Mouse (Mus musculus) limb, embryonic 11.5 days (tissue): ENCODE results near the gene Sh3gl3. TPM values are rescaled to one million over a fixed set of nuclear protein-coding genes. Genes with fewer than 3 reads are reported as not detected.

Source experiments
- ATAC-seq: fragments of 200-750 bp; cut with Nextera tagmentation; 2 replicates; pipeline ENCODE4 v1.8.0; 2017; ENCODE audit warnings: low read depth; ENCODE audit not compliant: insufficient number of reproducible peaks, low FRiP score, low TSS enrichment
- DNase-seq: peaks from one replicate; pipeline ENCODE4 v3.0.0-alpha.2; 2015; ENCODE audit warnings: low spot score
- H3K27ac ChIP-seq: fragments of 300-500 bp; sonication (generic); replicated peaks from 2 replicates; pipeline ENCODE4 v1.5.1; 2014; ENCODE audit warnings: low read depth, mild to moderate bottlenecking, low read length
- H3K27me3 ChIP-seq: fragments of 300-500 bp; sonication (generic); 2 replicates; pipeline ENCODE4 v1.6.1; 2014; ENCODE audit warnings: mild to moderate bottlenecking, low read length, mixed read lengths; ENCODE audit not compliant: control insufficient read depth, insufficient read depth
- H3K36me3 ChIP-seq: fragments of 300-500 bp; sonication (generic); 2 replicates; pipeline ENCODE4 v1.6.1; 2014; ENCODE audit warnings: mild to moderate bottlenecking, low read length, moderate library complexity, mixed read lengths; ENCODE audit not compliant: control insufficient read depth, insufficient read depth
- H3K4me1 ChIP-seq: fragments of 300-500 bp; sonication (generic); 2 replicates; pipeline ENCODE4 v1.6.1; 2014; ENCODE audit warnings: low read length, mixed read lengths; ENCODE audit not compliant: control insufficient read depth, insufficient read depth
- H3K4me2 ChIP-seq: fragments of 300-500 bp; sonication (generic); 2 replicates; pipeline ENCODE4 v1.6.1; 2014; ENCODE audit warnings: low read depth, mild to moderate bottlenecking, moderate library complexity; ENCODE audit not compliant: severe bottlenecking
- H3K4me3 ChIP-seq: fragments of 300-500 bp; sonication (generic); 2 replicates; pipeline ENCODE4 v1.5.1; 2014; ENCODE audit warnings: low read depth, low read length
- H3K9ac ChIP-seq: fragments of 300-500 bp; sonication (generic); 2 replicates; pipeline ENCODE4 v1.6.1; 2014; ENCODE audit warnings: mild to moderate bottlenecking, low read length
- H3K9me3 ChIP-seq: fragments of 300-500 bp; sonication (generic); 2 replicates; pipeline ENCODE4 v1.6.1; 2016; ENCODE audit warnings: low read length; ENCODE audit not compliant: control insufficient read depth
- WGBS: fragments of 180-500 bp; shearing (Covaris S2); extraction: QIAGEN DNeasy Blood & Tissue Kit; methylation state at CpG from one replicate; pipeline ENCODE4 v1.1.7; 2014; 5-methylcytosine and 5-hydroxymethylcytosine counted together
- polyA plus RNA-seq: library from polyadenylated mRNA; unstranded; fragments of >200 nt; fragmentation: Nextera tagmentation; extraction: Ambion mirVana; gene quantifications from 2 replicates; pipeline ENCODE4 v1.2.1, GENCODE M21; 2014

The Sh3gl3 gene
- polyA plus RNA-seq, 1 experiment from 2014 or later = 19.4 TPM

- Histone ChIP-seq H3K27me3 (no peaks in the 10 kb centered on the region), H3K9me3 (no peaks in the 10 kb centered on the region), H3K9ac (no peak overlapping the region), H3K4me3 (no peak overlapping the region), H3K36me3 (no peaks in the 10 kb centered on the region), H3K4me2 (no peak overlapping the region), H3K27ac (no peak overlapping the region), H3K4me1 (no peaks in the 10 kb centered on the region)
- ATAC-seq (no peak), DNase-seq (no peak)
- 88% methylated on average over 8 of the region's 8 CpGs for WGBS
These were observed 108.4 kb downstream of the Sh3gl3 start for GRCm38 (mm10) chr7:82282011-82282410.

- no peak overlapping the region for H3K27ac ChIP-seq
- no peaks in the 10 kb centered on the region for H3K36me3 ChIP-seq
- no peak overlapping the region for H3K4me2 ChIP-seq
- H3K9ac ChIP-seq = no peak overlapping the region
- H3K27me3 ChIP-seq = no peaks in the 10 kb centered on the region
- 89% methylated on average over 13 of the region's 13 CpGs for WGBS
- no peak for ATAC-seq
- H3K4me3 ChIP-seq = no peak overlapping the region
- no peaks in the 10 kb centered on the region for H3K4me1 ChIP-seq
- no peak for DNase-seq
- no peaks in the 10 kb centered on the region; the same call in 1 of the 2 replicates for H3K9me3 ChIP-seq
These were observed 108.8 kb downstream of the Sh3gl3 start for GRCm38 (mm10) chr7:82282464-82282863.

DNA sequence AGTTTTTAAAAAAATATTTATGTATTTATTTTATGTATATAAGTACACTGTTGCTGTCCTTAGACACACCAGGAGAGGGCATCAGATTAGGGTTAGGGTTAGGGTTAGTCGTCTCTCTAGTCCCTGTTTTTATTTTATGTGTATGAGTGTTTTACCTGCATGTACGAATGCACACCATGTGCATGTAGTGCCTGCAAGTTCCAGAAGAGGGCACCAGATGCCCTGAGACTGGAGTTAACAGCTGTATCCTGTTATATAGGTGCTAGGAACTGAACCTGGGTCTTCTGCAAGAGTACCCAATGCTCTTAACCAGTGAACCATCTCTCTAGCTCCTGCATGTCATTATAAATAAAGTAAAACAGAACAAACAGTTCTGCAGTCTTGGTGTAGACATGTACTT is 113.6 kb downstream of the Sh3gl3 start:
- no peak overlapping the region for H3K27ac ChIP-seq
- H3K9ac ChIP-seq = no peak overlapping the region
- H3K4me1 ChIP-seq = no peaks in the 10 kb centered on the region
- DNase-seq (peak; percentile 28), ATAC-seq (no peak)
- no peaks in the 10 kb centered on the region; the same call in 1 of the 2 replicates for H3K9me3 ChIP-seq
- H3K4me2 ChIP-seq = no peak overlapping the region
- H3K4me3 ChIP-seq = no peak overlapping the region
- no peaks in the 10 kb centered on the region for H3K36me3 ChIP-seq
- H3K27me3 ChIP-seq = no peaks in the 10 kb centered on the region
- 91% methylated on average over 2 of the region's 2 CpGs for WGBS

DNA sequence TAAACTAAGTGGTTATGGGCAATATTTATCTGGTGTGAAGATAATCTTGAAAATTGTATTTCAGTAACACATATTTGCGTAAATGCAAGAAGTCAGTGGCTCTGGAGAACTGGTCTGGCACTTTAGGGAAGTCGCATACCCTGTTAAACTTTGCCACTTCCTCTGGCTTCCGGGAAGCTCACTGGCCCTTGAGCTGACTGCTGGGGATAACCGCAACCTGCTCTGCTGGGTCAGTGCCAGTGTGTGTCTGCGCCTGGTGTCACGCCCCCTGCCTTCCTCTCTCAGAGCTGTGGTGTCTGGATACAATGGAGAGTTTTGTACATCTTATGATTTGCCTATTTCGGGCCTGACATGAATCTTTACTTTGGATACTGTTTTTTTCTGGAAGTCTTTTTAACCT is 119.8 kb downstream of the Sh3gl3 start:
- Histone ChIP-seq H3K27ac (no peak overlapping the region), H3K4me3 (no peak overlapping the region), H3K36me3 (no peaks in the 10 kb centered on the region), H3K9ac (no peak overlapping the region), H3K4me1 (0 out of 2 replicates have a peak, but pooled peaks cover 3% of the 10 kb centered on the region), H3K27me3 (no peaks in the 10 kb centered on the region), H3K4me2 (no peak overlapping the region), H3K9me3 (no peaks in the 10 kb centered on the region)
- no peak for ATAC-seq
- no peak for DNase-seq
- WGBS = 84% methylated on average over 7 of the region's 7 CpGs

DNA sequence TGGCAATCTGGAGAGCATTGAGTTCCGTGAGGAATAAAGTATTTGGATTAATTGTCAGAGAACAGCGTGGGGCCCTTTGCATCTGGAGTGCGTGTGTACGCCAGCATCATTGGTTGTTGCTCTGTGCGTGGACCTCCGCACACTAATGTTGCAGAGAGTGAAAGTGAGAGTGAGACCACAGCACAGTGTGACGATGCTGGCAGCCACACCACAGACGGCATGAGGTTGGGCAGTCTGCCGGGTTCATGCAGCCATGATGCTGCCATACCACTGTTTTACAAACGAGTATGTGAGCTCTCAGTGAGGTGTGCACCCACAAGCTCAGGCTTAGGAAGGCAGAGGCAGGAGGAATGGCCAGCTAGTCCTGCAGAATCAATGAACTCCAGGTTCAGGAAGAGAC is 120.4 kb downstream of the Sh3gl3 start:
- no peak overlapping the region for H3K4me2 ChIP-seq
- no peaks in the 10 kb centered on the region for H3K9me3 ChIP-seq
- no peaks in the 10 kb centered on the region for H3K36me3 ChIP-seq
- no peaks in the 10 kb centered on the region for H3K27me3 ChIP-seq
- 0 out of 2 replicates have a peak, but pooled peaks cover 3% of the 10 kb centered on the region for H3K4me1 ChIP-seq
- H3K4me3 ChIP-seq = no peak overlapping the region
- WGBS = 75% methylated on average over 10 of the region's 10 CpGs
- no peak overlapping the region for H3K9ac ChIP-seq
- no peak for ATAC-seq
- H3K27ac ChIP-seq = no peak overlapping the region
- DNase-seq = no peak

DNA sequence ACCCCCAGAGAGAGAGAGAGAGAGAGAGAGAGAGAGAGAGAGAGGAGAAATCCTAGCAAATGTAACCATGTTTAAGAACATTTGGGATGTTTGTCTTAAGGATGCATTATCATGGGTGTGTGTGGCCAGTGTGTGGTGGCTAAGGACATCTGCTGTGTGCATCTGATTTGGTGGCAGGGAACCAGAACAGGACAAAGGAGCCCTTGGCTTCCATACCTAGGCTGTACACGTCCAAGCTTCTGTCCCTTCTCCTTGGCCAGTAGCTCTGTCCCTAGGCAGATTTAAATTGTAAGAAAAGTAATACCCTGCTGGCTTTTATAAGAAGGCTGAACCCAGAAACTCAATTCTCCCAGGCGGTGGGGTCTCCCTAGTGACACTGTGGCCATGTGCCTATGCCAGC is 121.0 kb downstream of the Sh3gl3 start:
- H3K27me3 ChIP-seq = no peaks in the 10 kb centered on the region
- no peaks in the 10 kb centered on the region for H3K9me3 ChIP-seq
- no peak overlapping the region for H3K9ac ChIP-seq
- H3K36me3 ChIP-seq = no peaks in the 10 kb centered on the region
- 83% methylated on average over 2 of the region's 2 CpGs for WGBS
- no peak for DNase-seq
- no peak overlapping the region for H3K27ac ChIP-seq
- no peak overlapping the region for H3K4me3 ChIP-seq
- H3K4me1 ChIP-seq = 0 out of 2 replicates have a peak, but pooled peaks cover 3% of the 10 kb centered on the region
- ATAC-seq = no peak
- no peak overlapping the region for H3K4me2 ChIP-seq

DNA sequence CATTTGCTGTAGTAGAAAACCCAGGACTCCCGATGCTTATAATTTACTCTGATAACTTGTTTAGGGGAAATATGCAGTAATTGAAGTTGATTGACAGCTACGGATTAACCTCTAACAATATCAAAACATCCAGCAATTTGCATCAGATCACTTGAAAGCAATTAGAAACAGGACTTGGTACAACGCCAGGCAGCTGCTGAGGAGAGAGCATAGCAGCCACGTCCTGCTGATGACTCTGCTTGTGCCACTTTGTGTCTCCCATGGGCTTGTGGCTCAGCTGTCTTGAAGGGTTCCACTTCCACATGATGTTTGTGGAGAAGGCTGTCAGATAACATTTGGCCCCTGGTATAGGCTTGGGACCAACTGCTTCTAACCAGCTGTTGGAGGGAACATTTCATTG is 134.8 kb downstream of the Sh3gl3 start:
- 82% methylated on average over 4 of the region's 4 CpGs for WGBS
- Histone ChIP-seq H3K9me3 (no peaks in the 10 kb centered on the region), H3K27me3 (no peaks in the 10 kb centered on the region), H3K4me1 (no peaks in the 10 kb centered on the region), H3K4me3 (no peak overlapping the region), H3K4me2 (no peak overlapping the region), H3K27ac (no peak overlapping the region), H3K36me3 (no peaks in the 10 kb centered on the region), H3K9ac (no peak overlapping the region)
- ATAC-seq (no peak), DNase-seq (no peak)

DNA sequence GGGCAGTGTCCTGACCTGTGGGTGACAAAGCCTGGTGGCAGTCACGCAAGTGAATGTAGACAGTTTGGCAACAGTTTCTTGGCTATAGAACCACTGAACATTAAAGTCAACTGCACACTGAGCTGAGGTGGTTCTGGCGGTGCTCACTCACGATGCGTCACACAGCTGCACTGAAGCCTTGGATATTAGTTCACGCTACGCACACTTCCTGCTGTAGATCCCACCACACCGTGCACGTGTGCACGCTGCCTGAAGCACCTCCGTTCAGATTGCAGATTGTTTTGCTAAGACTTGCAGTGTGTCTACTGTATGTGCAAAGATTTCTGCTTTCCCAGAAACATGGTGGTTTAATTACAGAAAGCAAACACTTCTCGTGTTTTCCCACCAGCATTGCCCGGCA is 144.9 kb downstream of the Sh3gl3 start:
- H3K4me3 ChIP-seq = no peak overlapping the region
- no peak for ATAC-seq
- H3K27me3 ChIP-seq = no peaks in the 10 kb centered on the region
- no peaks in the 10 kb centered on the region for H3K9me3 ChIP-seq
- H3K4me1 ChIP-seq = no peaks in the 10 kb centered on the region
- no peak overlapping the region for H3K27ac ChIP-seq
- no peaks in the 10 kb centered on the region for H3K36me3 ChIP-seq
- no peak overlapping the region for H3K9ac ChIP-seq
- no peak for DNase-seq
- H3K4me2 ChIP-seq = no peak overlapping the region
- 85% methylated on average over 12 of the region's 12 CpGs for WGBS

DNA sequence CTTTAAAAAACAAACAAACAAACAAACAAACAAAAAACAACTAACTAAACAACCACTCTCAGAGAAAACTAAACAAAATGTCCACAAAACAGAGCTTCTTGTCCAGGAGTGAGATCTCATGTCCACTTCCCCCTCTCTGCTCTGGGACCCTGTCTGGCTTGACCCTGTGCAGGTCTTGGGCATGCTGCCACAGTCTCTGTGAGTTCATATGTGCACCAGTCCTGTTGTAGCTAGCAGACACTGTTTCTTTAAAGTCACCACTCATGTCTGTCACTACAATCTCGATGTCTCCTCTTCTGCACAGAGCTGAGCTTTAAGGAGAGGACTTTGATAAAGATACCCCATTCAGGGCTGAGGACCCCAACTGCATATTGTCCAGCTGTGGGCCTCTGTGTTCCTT is 153.0 kb downstream of the Sh3gl3 start:
- Histone ChIP-seq H3K4me2 (no peak overlapping the region), H3K9me3 (no peaks in the 10 kb centered on the region), H3K36me3 (no peaks in the 10 kb centered on the region), H3K4me1 (no peaks in the 10 kb centered on the region), H3K4me3 (no peak overlapping the region), H3K27ac (no peak overlapping the region), H3K9ac (no peak overlapping the region), H3K27me3 (no peaks in the 10 kb centered on the region)
- ATAC-seq (no peak), DNase-seq (no peak)
- WGBS = 68% methylated on average over 1 of the region's 1 CpGs
